Comparison of ENCODE assay signal across 10 mouse cellular contexts in the genomic region with DNA sequence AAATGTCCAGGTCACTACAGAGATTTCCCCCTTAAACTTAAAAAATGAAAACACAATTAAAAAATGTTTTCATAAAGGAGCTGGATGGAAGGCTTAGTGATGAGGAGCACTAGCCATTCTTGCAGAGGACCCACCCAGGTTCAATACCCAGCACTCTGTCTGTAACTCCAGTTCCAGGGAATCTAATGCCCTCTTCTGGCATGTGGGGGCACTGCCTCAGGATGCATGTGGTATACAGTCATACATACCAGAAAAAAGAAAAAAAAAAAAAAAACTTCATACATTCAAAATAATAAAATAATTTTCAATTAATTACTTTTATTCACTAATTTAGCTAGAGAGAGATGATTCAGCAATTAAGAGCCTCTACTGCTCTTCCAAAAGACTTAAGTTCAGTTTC.
A peak's percentile ranks its signal among the peaks of the same experiment; 100 is the strongest.
DNase-seq lines count a peak whose midpoint lies in the region; ATAC-seq and TF ChIP-seq lines count a peak whose summit lies in the region.
"Had no signal": no experiment of that assay in that cellular context is flagged by ENCODE, and none has a peak within 500 bp of the region (broad histone marks: within the 10 kb centered on the region; RNA-seq: fewer than 3 reads in every experiment).

No protein-coding gene starts in this region.

- no peaks in the 10 kb centered on the region for H3K36me3 ChIP-seq in liver, adult 2 months (ENCODE audit: control insufficient read depth, insufficient read depth, low read length)
- H3K36me3 ChIP-seq: limb, embryonic 15.5 days; midbrain, embryonic 12.5 days had no signal

- TF ChIP-seq CTCF in liver, adult 2 months (IDR thresholded peaks at IDR 0.05; ENCODE audit: low read depth, low read length): peak; percentile 59
- 0 out of 2 replicates have a peak, but pooled peaks have one; percentile 16 for TF ChIP-seq CTCF in bone marrow, adult 2 months (IDR thresholded peaks at IDR 0.05; ENCODE audit: control insufficient read depth, insufficient read depth, low read length)

- ATAC-seq in megakaryocyte progenitor cell, adult 5-6 weeks (replicated peaks; ENCODE audit: poor library complexity): peak; percentile 73; the same call in 1 of the 2 replicates

- H3K79me2 ChIP-seq in liver, adult 2 months (ENCODE audit: control insufficient read depth, insufficient read depth, low read length): peaks cover 5% of the 10 kb centered on the region

- H3K4me3 ChIP-seq in liver, adult 2 months (ENCODE audit: insufficient read depth, low read depth, low read length): no peak overlapping the region
- H3K4me3 ChIP-seq in bone marrow, adult 2 months (replicated peaks; ENCODE audit: control insufficient read depth, low read depth, low read length): no peak overlapping the region
- H3K4me3 ChIP-seq: limb, embryonic 15.5 days; midbrain, embryonic 12.5 days had no signal

- peaks cover 6% of the 10 kb centered on the region for H3K4me1 ChIP-seq in liver, adult 2 months (ENCODE audit: control insufficient read depth, insufficient read depth, low read length)
- H3K4me1 ChIP-seq in bone marrow, adult 2 months (ENCODE audit: control insufficient read depth, insufficient read depth, low read length): no peaks in the 10 kb centered on the region

- DNase-seq in adrenal gland, postnatal 14 days: peak; percentile 46
- DNase-seq in adrenal gland, postnatal 4 days (ENCODE audit: low spot score in 2 of 2): no peak
- DNase-seq in liver, adult 2 months (ENCODE audit: extremely low read depth, low read depth, low spot score): no peak
- no peak for DNase-seq in liver
- no peak for DNase-seq in urinary bladder, postnatal 36 days (ENCODE audit: low spot score in 2 of 2)
- DNase-seq in T-cell, adult 2 months (ENCODE audit: low spot score): no peak

- no peak for TF ChIP-seq POLR2A in liver, adult 2 months (IDR thresholded peaks at IDR 0.05; ENCODE audit: extremely low read depth, insufficient read depth, low read length)
- no peak for TF ChIP-seq POLR2A in bone marrow, adult 2 months (IDR thresholded peaks at IDR 0.05; ENCODE audit: borderline replicate concordance, control insufficient read depth, low read depth, low read length)

- no peaks in the 10 kb centered on the region for H3K27me3 ChIP-seq in liver, adult 2 months (ENCODE audit: control insufficient read depth, insufficient read depth, low read length)
- H3K27me3 ChIP-seq: limb, embryonic 15.5 days; midbrain, embryonic 12.5 days had no signal

- no peak overlapping the region for H3K9ac ChIP-seq in liver, adult 2 months (ENCODE audit: low read depth, low read length)
- H3K9ac ChIP-seq: limb, embryonic 15.5 days; midbrain, embryonic 12.5 days had no signal

- H3K27ac ChIP-seq in liver, adult 2 months (replicated peaks; ENCODE audit: insufficient read depth, low read depth, low read length): no peak overlapping the region
- H3K27ac ChIP-seq in bone marrow, adult 2 months (ENCODE audit: control insufficient read depth, insufficient read depth, low read depth, low read length, poor library complexity): no peak overlapping the region
- H3K27ac ChIP-seq: limb, embryonic 15.5 days; midbrain, embryonic 12.5 days had no signal
